Mouse (Mus musculus): ENCODE measurements around the gene Olfr1208.

- TF ChIP-seq CTCF (IDR thresholded peaks at IDR 0.05; ENCODE audit: borderline replicate concordance, insufficient read depth, low read depth, low read length), result no peak
- TF ChIP-seq POLR2A (IDR thresholded peaks at IDR 0.05; ENCODE audit: borderline replicate concordance, insufficient read depth, low read length), result no peak
Measured at GRCm38 (mm10) chr2:88915057-88915456, 12.9 kb upstream of the Olfr1208 start, which contains the start of gene Olfr1209.

Measured in cerebellum, adult 2 months (tissue).